Mouse (Mus musculus) midbrain, embryonic 13.5 days (tissue): ENCODE measurements around the gene Serac1. TPM values are rescaled to one million over a fixed set of nuclear protein-coding genes. Genes with fewer than 3 reads are reported as not detected.
A peak's percentile ranks its signal among the peaks of the same experiment; 100 is the strongest.

Experiments
- ATAC-seq: fragments of 200-750 bp; cut with Nextera tagmentation; 2 replicates; pipeline ENCODE4 v1.8.0; 2017; ENCODE audit warnings: mild to moderate bottlenecking, moderate TSS enrichment, moderate library complexity
- H3K27ac ChIP-seq: fragments of 300-500 bp; sonication (generic); 2 replicates; pipeline ENCODE4 v1.5.1; 2015; ENCODE audit warnings: inconsistent platforms, mild to moderate bottlenecking, moderate library complexity
- H3K27me3 ChIP-seq: fragments of 300-500 bp; sonication (generic); 2 replicates; pipeline ENCODE4 v1.6.1; 2015; ENCODE audit warnings: mild to moderate bottlenecking, inconsistent platforms
- H3K36me3 ChIP-seq: fragments of 300-500 bp; sonication (generic); 2 replicates; pipeline ENCODE4 v1.6.1; 2015; ENCODE audit warnings: mild to moderate bottlenecking, inconsistent platforms
- H3K4me1 ChIP-seq: fragments of 300-500 bp; sonication (generic); replicated peaks from 2 replicates; pipeline ENCODE4 v1.6.1; 2015; ENCODE audit warnings: inconsistent platforms
- H3K4me2 ChIP-seq: fragments of 300-500 bp; sonication (generic); replicated peaks from 2 replicates; pipeline ENCODE4 v1.6.1; 2015; ENCODE audit warnings: moderate library complexity, mild to moderate bottlenecking, inconsistent platforms
- H3K4me3 ChIP-seq: fragments of 300-500 bp; sonication (generic); replicated peaks from 2 replicates; pipeline ENCODE4 v1.5.1; 2015; ENCODE audit warnings: mild to moderate bottlenecking, inconsistent platforms
- H3K9ac ChIP-seq: fragments of 300-500 bp; sonication (generic); replicated peaks from 2 replicates; pipeline ENCODE4 v1.6.1; 2015; ENCODE audit warnings: mild to moderate bottlenecking, inconsistent platforms
- H3K9me3 ChIP-seq: fragments of 300-500 bp; sonication (generic); 2 replicates; pipeline ENCODE4 v1.6.1; 2016; ENCODE audit warnings: mild to moderate bottlenecking, inconsistent platforms
- WGBS: fragments of 180-500 bp; shearing (Covaris S2); methylation state at CpG from one replicate; pipeline ENCODE4 v1.1.7; 2015; 5-methylcytosine and 5-hydroxymethylcytosine counted together
- polyA plus RNA-seq: library from polyadenylated mRNA; unstranded; fragments of >200 nt; fragmentation: Nextera tagmentation; extraction: Ambion mirVana; gene quantifications from 2 replicates; pipeline ENCODE4 v1.2.1, GENCODE M21; 2015

Gene Serac1
- polyA plus RNA-seq, 1 experiment from 2014 or later, result 10.9 TPM

DNA sequence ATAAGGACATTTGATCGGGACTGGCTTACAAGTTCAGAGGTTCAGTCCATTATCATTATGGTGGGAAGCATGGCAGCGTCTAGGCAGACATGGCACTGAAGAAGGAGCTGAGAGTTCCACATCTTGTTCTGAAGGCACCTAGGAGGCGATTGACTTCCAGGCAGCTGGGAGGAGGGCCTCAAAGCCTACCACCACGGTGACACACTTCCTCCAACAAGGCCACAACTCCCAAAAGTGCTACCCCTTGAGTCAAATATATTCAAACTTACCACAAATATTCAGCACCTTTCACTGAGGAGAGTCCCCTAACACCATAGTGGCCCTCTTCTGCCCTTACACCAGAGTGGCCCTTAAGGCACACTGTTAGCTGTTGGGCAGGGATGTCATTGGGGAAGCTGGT lies 64.6 kb downstream of the Serac1 start:
- 90% methylated on average over 4 of the region's 4 CpGs for WGBS

DNA sequence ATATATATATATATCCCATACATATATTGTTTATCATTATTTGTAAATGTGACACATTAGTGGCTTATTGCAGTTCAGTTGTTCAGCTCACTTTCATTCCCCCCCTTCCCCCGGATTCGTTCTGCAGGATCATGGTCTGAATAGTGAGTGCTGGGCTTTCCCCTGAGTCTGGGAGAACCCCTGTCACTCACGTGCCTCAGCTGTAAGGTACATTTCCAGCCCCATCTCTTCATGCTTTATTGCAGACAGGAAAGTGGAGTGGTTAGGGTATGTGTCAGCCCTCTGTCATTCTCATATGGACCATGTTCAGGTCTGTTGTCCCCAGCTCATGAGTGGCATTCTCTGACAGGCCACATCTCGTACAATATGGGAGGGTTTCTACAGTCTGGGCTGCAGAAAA lies 66.5 kb downstream of the Serac1 start:
- H3K4me2 ChIP-seq, result no peak overlapping the region
- 77% methylated on average over 4 of the region's 4 CpGs for WGBS
- ATAC-seq, result no peak

More for the DNA sequence above, 64.6 kb downstream of the Serac1 start:
- H3K4me2 ChIP-seq, result no peak overlapping the region
- H3K9ac ChIP-seq, result no peak overlapping the region
- H3K4me3 ChIP-seq, result no peak overlapping the region
- H3K9me3 ChIP-seq, result no peaks in the 10 kb centered on the region
- no peak for ATAC-seq
- H3K27ac ChIP-seq, result no peak overlapping the region
- H3K27me3 ChIP-seq, result no peaks in the 10 kb centered on the region
- H3K4me1 ChIP-seq, result no peaks in the 10 kb centered on the region
- H3K36me3 ChIP-seq, result no peaks in the 10 kb centered on the region

DNA sequence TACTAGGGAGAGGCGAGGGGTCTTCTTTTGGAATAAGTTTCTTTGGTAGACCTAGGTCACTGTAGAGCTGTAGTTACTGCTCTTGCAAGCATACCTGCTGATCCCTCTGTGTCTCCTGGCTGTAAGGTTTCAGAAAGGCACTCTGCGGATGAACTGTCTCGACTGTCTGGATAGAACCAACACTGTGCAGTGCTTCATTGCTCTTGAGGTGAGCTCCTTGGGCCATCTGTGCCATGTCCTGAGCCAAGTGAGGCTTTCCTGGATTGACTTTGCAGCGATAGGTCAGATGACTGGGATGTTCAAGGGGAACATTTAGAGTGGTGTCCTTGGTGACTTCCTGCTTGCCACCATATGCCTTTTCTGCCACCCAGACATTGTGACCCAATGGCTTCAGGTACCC lies 69.9 kb downstream of the Serac1 start:
- Histone ChIP-seq H3K9me3 (no peaks in the 10 kb centered on the region), H3K4me1 (peaks cover 11% of the 10 kb centered on the region; the same call in 1 of the 2 replicates), H3K27ac (no peak overlapping the region), H3K4me3 (no peak overlapping the region), H3K27me3 (no peaks in the 10 kb centered on the region), H3K36me3 (no peaks in the 10 kb centered on the region), H3K4me2 (no peak overlapping the region), H3K9ac (no peak overlapping the region)
- WGBS, result 94% methylated on average over 4 of the region's 4 CpGs
- ATAC-seq, result no peak

More for the DNA sequence above, 66.5 kb downstream of the Serac1 start:
- Histone ChIP-seq H3K27me3 (no peaks in the 10 kb centered on the region), H3K4me1 (no peaks in the 10 kb centered on the region), H3K36me3 (no peaks in the 10 kb centered on the region), H3K9ac (no peak overlapping the region), H3K4me3 (no peak overlapping the region), H3K9me3 (no peaks in the 10 kb centered on the region), H3K27ac (no peak overlapping the region)

DNA sequence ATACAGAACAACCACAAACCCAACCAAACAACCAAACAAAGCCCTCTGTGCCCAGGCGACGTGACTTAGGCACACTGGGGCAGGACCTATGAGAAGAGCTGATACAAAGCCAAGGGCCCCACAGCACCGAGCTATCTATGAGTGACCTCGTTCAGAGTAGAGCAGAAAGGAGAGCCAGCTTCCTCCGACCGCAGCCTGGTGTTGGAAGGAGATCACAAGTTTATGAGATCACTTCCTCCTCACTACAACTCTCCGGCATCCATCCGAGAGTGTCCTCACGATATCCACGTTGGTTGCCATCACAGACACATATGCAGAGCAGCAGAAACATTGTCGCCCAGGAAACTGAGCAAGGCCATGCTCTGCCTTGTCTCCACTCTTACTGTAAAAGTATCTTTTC lies 71.0 kb downstream of the Serac1 start:
- Histone ChIP-seq H3K9me3 (no peaks in the 10 kb centered on the region), H3K4me3 (no peak overlapping the region), H3K4me2 (no peak overlapping the region), H3K4me1 (peaks cover 11% of the 10 kb centered on the region; the same call in 1 of the 2 replicates), H3K36me3 (no peaks in the 10 kb centered on the region), H3K27ac (no peak overlapping the region), H3K27me3 (no peaks in the 10 kb centered on the region), H3K9ac (no peak overlapping the region)
- ATAC-seq, result no peak
- WGBS, result 91% methylated on average over 11 of the region's 11 CpGs

DNA sequence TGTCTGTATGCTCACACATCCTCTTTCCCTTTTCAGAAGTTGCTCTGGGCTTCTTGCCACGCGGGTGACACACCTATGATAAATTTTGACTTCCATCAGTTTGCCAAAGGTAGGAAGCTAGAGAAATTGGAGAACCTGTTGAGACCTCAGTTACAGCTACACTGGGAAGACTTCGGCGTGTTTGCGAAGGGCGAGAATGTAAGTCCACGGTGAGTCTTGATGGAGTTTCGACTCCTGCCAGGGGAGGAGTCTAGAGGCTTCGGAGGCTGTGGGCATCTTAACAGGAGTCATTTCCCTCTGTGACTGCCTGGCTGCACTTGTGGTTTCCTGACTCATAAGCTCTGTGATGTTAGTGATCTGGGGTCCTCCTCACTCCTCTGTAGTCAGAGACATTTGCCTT lies 71.6 kb downstream of the Serac1 start:
- Histone ChIP-seq H3K27ac (no peak overlapping the region), H3K4me2 (no peak overlapping the region), H3K27me3 (no peaks in the 10 kb centered on the region), H3K9me3 (no peaks in the 10 kb centered on the region), H3K36me3 (no peaks in the 10 kb centered on the region), H3K4me1 (peaks cover 11% of the 10 kb centered on the region; the same call in 1 of the 2 replicates), H3K9ac (no peak overlapping the region), H3K4me3 (no peak overlapping the region)
- ATAC-seq, result no peak
- 94% methylated on average over 9 of the region's 9 CpGs for WGBS

DNA sequence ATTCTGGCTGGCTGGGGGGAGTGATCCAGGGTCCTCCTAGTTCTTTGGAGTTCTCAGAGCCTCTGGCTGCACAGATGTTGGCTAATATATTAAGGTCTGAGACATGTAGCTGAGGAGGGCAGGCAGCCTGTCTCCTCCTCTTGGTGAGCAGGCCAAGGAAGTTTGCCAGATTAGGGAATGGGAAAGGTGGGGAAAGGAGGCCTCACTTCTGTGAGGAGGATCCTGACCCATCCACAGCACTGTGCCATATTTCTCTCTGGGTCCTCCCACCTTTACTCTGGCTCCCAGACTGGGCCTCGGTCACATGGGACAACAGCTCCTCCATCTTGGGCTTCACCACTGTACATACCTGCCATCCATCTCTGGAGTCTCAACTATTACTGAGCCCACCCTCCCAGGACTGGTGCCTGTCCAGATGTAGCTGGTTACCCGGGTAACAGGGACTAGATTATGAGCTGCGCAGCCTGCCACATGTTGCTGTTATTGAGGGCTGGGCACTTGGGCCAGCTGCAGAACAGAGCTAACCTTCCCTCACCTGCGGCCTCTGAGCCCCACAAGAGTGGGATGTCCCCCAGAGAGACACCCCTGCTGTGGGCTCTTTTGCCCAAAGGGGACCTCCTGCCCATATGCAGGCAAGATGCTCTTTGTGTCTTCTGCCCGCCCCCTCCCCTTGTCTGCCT lies 72.3 kb downstream of the Serac1 start:
- Histone ChIP-seq H3K4me1 (peaks cover 11% of the 10 kb centered on the region; the same call in 1 of the 2 replicates), H3K27me3 (no peaks in the 10 kb centered on the region), H3K36me3 (no peaks in the 10 kb centered on the region), H3K9ac (no peak overlapping the region), H3K4me3 (no peak overlapping the region), H3K4me2 (no peak overlapping the region), H3K9me3 (no peaks in the 10 kb centered on the region), H3K27ac (no peak overlapping the region)
- ATAC-seq, result no peak
- WGBS, result 88% methylated on average over 5 of the region's 5 CpGs

GRCm38 (mm10) chr17:6005638-6006471 lies 73.7 kb downstream of the Serac1 start:
- no peaks in the 10 kb centered on the region for H3K27me3 ChIP-seq
- no peak overlapping the region for H3K9ac ChIP-seq
- H3K4me1 ChIP-seq, result peaks cover 11% of the 10 kb centered on the region; the same call in 1 of the 2 replicates
- H3K9me3 ChIP-seq, result no peaks in the 10 kb centered on the region
- ATAC-seq, result peak; percentile 24; the same call in 1 of the 2 replicates
- 0 out of 2 replicates have a peak overlapping the region, but pooled peaks have one; percentile 6 for H3K4me2 ChIP-seq
- 29% methylated on average over 14 of the region's 14 CpGs for WGBS
- no peak overlapping the region for H3K27ac ChIP-seq
- no peaks in the 10 kb centered on the region for H3K36me3 ChIP-seq
- no peak overlapping the region for H3K4me3 ChIP-seq

DNA sequence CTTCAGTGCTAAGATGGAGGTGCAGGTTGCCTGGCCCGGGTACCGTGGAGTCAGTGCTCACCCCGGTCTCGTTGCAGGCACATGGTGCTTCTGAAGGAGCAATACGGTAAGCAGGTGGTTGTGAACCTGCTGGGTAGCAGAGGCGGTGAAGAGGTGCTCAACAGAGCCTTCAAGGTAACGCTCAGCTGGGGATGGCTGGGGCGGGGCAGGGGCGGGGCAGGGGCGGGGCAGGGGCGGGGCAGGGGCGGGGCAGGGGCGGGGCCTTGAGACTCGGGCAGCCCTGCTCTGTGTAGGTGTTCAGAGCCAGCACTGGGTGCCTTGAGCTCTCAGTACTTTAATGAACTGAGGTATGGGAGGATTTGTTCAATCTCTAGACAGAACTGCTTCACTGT lies 74.3 kb downstream of the Serac1 start:
- H3K4me2 ChIP-seq, result 0 out of 2 replicates have a peak overlapping the region, but pooled peaks have one; percentile 6
- peak; percentile 68 for ATAC-seq
- no peaks in the 10 kb centered on the region for H3K27me3 ChIP-seq
- H3K9me3 ChIP-seq, result no peaks in the 10 kb centered on the region
- WGBS, result 15% methylated on average over 13 of the region's 14 CpGs
- H3K4me3 ChIP-seq, result no peak overlapping the region
- no peaks in the 10 kb centered on the region for H3K36me3 ChIP-seq
- no peak overlapping the region for H3K9ac ChIP-seq
- H3K4me1 ChIP-seq, result peaks cover 11% of the 10 kb centered on the region; the same call in 1 of the 2 replicates
- no peak overlapping the region for H3K27ac ChIP-seq

DNA sequence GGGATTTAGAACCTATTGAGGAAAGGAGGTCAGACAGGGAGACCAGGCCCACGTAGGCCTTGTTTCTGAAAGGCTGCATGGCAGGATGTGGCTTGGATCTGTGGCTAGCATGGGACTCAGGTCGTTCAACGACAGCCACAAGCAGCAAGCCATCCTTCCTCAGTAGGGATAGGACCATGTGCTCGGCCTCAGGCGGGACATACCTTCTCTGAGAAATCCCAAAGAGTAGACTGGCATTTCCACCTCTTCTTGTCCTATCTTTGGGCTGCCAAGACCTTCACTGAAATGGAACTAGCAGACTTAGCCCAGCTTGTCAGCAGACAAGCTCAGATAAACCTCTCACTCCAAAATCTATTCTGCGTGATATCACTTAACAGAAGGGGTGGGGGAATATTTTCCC lies 75.9 kb downstream of the Serac1 start:
- no peak overlapping the region for H3K9ac ChIP-seq
- H3K27me3 ChIP-seq, result no peaks in the 10 kb centered on the region
- H3K4me1 ChIP-seq, result peaks cover 11% of the 10 kb centered on the region; the same call in 1 of the 2 replicates
- no peaks in the 10 kb centered on the region for H3K9me3 ChIP-seq
- H3K36me3 ChIP-seq, result no peaks in the 10 kb centered on the region
- no peak for ATAC-seq
- no peak overlapping the region for H3K27ac ChIP-seq
- H3K4me2 ChIP-seq, result no peak overlapping the region
- 90% methylated on average over 6 of the region's 6 CpGs for WGBS
- H3K4me3 ChIP-seq, result no peak overlapping the region

GRCm38 (mm10) chr17:6002563-6002962 lies 77.0 kb downstream of the Serac1 start:
- no peak overlapping the region for H3K27ac ChIP-seq
- no peaks in the 10 kb centered on the region for H3K36me3 ChIP-seq
- ATAC-seq, result no peak
- H3K27me3 ChIP-seq, result no peaks in the 10 kb centered on the region
- no peak overlapping the region for H3K9ac ChIP-seq
- peaks cover 11% of the 10 kb centered on the region; the same call in 1 of the 2 replicates for H3K4me1 ChIP-seq
- WGBS, result 94% methylated on average over 6 of the region's 6 CpGs
- H3K9me3 ChIP-seq, result no peaks in the 10 kb centered on the region
- H3K4me2 ChIP-seq, result no peak overlapping the region
- no peak overlapping the region for H3K4me3 ChIP-seq

DNA sequence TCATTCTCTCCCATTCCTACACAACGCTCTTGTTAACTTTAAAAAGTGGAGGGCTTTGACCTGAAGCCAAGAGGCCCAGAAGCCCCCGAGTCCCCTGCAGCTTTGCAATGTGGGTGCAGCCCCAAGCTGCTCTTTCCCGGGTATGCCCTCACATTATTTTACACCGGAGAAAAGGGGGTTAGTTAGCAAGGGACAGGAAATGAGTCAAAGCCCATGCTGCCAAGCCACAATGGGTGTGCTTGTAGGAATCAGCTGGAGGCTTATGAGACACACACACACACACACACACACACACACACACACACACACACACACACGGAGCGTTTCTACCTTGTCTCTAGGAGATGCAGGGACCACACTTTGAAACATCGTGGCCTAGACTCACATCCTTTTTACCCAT lies 77.7 kb downstream of the Serac1 start:
- no peaks in the 10 kb centered on the region for H3K36me3 ChIP-seq
- no peaks in the 10 kb centered on the region for H3K9me3 ChIP-seq
- no peak overlapping the region for H3K4me2 ChIP-seq
- H3K4me3 ChIP-seq, result no peak overlapping the region
- WGBS, result 79% methylated on average over 7 of the region's 7 CpGs
- H3K27ac ChIP-seq, result no peak overlapping the region
- no peaks in the 10 kb centered on the region for H3K27me3 ChIP-seq
- ATAC-seq, result no peak
- H3K9ac ChIP-seq, result no peak overlapping the region
- H3K4me1 ChIP-seq, result peaks cover 11% of the 10 kb centered on the region; the same call in 1 of the 2 replicates

DNA sequence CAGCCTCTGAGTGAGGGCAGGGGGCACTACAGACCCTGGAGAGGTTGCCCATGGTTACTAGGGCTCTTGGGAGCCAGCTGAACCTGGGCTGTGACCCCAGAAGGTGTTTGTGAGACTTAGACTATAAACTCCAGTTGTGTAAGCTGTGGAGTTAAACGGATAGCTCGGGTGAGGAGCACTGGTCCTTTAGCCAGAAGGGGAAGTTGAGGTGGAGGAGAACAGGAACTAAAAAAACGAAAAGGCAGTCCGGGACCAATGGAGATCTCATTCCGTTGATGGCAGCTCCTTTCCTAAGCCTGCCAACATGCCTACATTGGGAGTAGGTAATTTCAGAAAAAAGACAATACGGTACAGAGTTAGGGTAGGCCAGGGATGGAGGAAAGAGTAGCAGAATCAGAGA lies 78.2 kb downstream of the Serac1 start:
- ATAC-seq, result no peak
- WGBS, result 82% methylated on average over 6 of the region's 6 CpGs
- H3K4me1 ChIP-seq, result peaks cover 11% of the 10 kb centered on the region; the same call in 1 of the 2 replicates
- H3K4me2 ChIP-seq, result no peak overlapping the region
- H3K27me3 ChIP-seq, result no peaks in the 10 kb centered on the region
- H3K9ac ChIP-seq, result no peak overlapping the region
- H3K36me3 ChIP-seq, result no peaks in the 10 kb centered on the region
- no peak overlapping the region for H3K27ac ChIP-seq
- no peaks in the 10 kb centered on the region for H3K9me3 ChIP-seq
- no peak overlapping the region for H3K4me3 ChIP-seq
